ENCODE assay signal across 31 mouse cellular contexts in the genomic region with DNA sequence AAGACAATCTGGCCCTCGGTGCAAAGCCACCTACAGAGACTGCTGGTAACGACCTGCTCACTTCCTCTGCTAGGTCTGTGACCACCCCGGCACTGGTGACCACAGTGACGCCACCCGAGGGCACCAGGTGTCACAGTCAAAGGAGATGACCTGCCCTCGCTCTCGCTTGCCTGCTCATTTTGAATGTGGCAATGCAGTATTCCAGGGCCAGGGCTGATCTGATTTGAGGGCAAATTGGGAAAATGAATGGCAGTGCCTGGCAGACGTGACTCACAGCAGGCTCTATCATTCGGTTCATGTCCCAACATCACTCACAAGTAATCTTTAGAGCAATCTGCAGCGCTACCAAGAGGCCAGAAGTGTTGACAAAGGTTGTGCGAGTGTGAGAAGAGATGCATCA. TPM values are rescaled to one million over a fixed set of nuclear protein-coding genes. Genes with fewer than 3 reads are reported as not detected.
A peak's percentile ranks its signal among the peaks of the same experiment; 100 is the strongest.
DNase-seq lines count a peak whose midpoint lies in the region; ATAC-seq lines count a peak whose summit lies in the region.
"Had no signal": no experiment of that assay in that cellular context is flagged by ENCODE, and none has a peak within 500 bp of the region (broad histone marks: within the 10 kb centered on the region; RNA-seq: fewer than 3 reads in every experiment).

No protein-coding gene starts in this region.

- H3K36me3 ChIP-seq in forebrain, embryonic 13.5 days (ENCODE audit: poor library complexity, severe bottlenecking) = peaks cover 14% of the 10 kb centered on the region
- peaks cover 19% of the 10 kb centered on the region for H3K36me3 ChIP-seq in forebrain, embryonic 12.5 days (replicated peaks)
- H3K36me3 ChIP-seq in heart, embryonic 15.5 days = peaks cover 6% of the 10 kb centered on the region
- H3K36me3 ChIP-seq in heart, embryonic 12.5 days = peaks cover 36% of the 10 kb centered on the region
- H3K36me3 ChIP-seq: hindbrain, embryonic 15.5 days had no signal

- ATAC-seq in forebrain, embryonic 13.5 days = no peak
- no peak for ATAC-seq in forebrain, embryonic 12.5 days (ENCODE audit: low FRiP score)
- no peak for ATAC-seq in heart, embryonic 15.5 days (replicated peaks; ENCODE audit: insufficient number of reproducible peaks, insufficient read depth, low FRiP score, low read depth)
- ATAC-seq in heart, embryonic 12.5 days (ENCODE audit: insufficient number of reproducible peaks, low FRiP score) = no peak
- ATAC-seq: forebrain, embryonic 16.5 days; inflammation-experienced regulatory T-cells, adult 6 months; liver, embryonic 12.5 days; liver, postnatal 0 days; Patski had no signal

- H3K27ac ChIP-seq in forebrain, embryonic 13.5 days = no peak overlapping the region
- H3K27ac ChIP-seq in forebrain, embryonic 12.5 days = no peak overlapping the region
- H3K27ac ChIP-seq in heart, embryonic 15.5 days = peak overlapping the region; percentile 4; the same call in 1 of the 2 replicates
- no peak overlapping the region for H3K27ac ChIP-seq in heart, embryonic 12.5 days (ENCODE audit: poor library complexity, severe bottlenecking)
- H3K27ac ChIP-seq: embryonic facial prominence, embryonic 12.5 days; hindbrain, embryonic 10.5 days; hindbrain, embryonic 15.5 days; liver, embryonic 12.5 days; neural tube, embryonic 12.5 days; stomach, postnatal 0 days had no signal

- no peaks in the 10 kb centered on the region for H3K4me1 ChIP-seq in forebrain, embryonic 13.5 days
- no peaks in the 10 kb centered on the region for H3K4me1 ChIP-seq in forebrain, embryonic 12.5 days
- H3K4me1 ChIP-seq in heart, embryonic 15.5 days (replicated peaks) = peaks cover 58% of the 10 kb centered on the region
- peaks cover 65% of the 10 kb centered on the region for H3K4me1 ChIP-seq in heart, embryonic 12.5 days (replicated peaks)
- H3K4me1 ChIP-seq: embryonic facial prominence, embryonic 12.5 days; hindbrain, embryonic 15.5 days; neural tube, embryonic 12.5 days had no signal

- DNase-seq in adrenal gland, adult 8-10 months = peak; percentile 30
- peak; percentile 17 to 42 for DNase-seq in natural killer cell, adult 2 months (ENCODE audit: low spot score in 2 of 2)
- DNase-seq in kidney, adult 11 months = no peak
- DNase-seq: cerebellum, adult 11 months; cerebellum, adult 9-11 months; embryo, embryonic 11 days; gastrocnemius, postnatal 10 days; kidney, adult 18-20 months; kidney, postnatal 36 days; layer of hippocampus, postnatal 36 days; left cerebral cortex, postnatal 4 days; liver, postnatal 0 days; lung, postnatal 36 days; midbrain, embryonic 14.5 days; right cerebral cortex, postnatal 4 days; thymus, adult 18-20 months; thymus, postnatal 25 days had no signal

- H3K4me3 ChIP-seq in forebrain, embryonic 13.5 days = no peak overlapping the region
- no peak overlapping the region for H3K4me3 ChIP-seq in forebrain, embryonic 12.5 days (replicated peaks)
- no peak overlapping the region for H3K4me3 ChIP-seq in heart, embryonic 15.5 days
- H3K4me3 ChIP-seq in heart, embryonic 12.5 days = no peak overlapping the region
- H3K4me3 ChIP-seq: embryonic facial prominence, embryonic 12.5 days; hindbrain, embryonic 10.5 days; hindbrain, embryonic 15.5 days; liver, embryonic 12.5 days; neural tube, embryonic 12.5 days had no signal

- no peaks in the 10 kb centered on the region for H3K9me3 ChIP-seq in forebrain, embryonic 13.5 days (replicated peaks)
- no peaks in the 10 kb centered on the region for H3K9me3 ChIP-seq in forebrain, embryonic 12.5 days
- H3K9me3 ChIP-seq in heart, embryonic 15.5 days (replicated peaks) = no peaks in the 10 kb centered on the region
- H3K9me3 ChIP-seq in heart, embryonic 12.5 days (replicated peaks) = no peaks in the 10 kb centered on the region
- H3K9me3 ChIP-seq: embryonic facial prominence, embryonic 12.5 days; G1E; hindbrain, embryonic 10.5 days; hindbrain, embryonic 15.5 days; liver, embryonic 12.5 days; neural tube, embryonic 12.5 days had no signal

- no peak overlapping the region for H3K4me2 ChIP-seq in forebrain, embryonic 13.5 days
- H3K4me2 ChIP-seq in forebrain, embryonic 12.5 days = no peak overlapping the region
- no peak overlapping the region for H3K4me2 ChIP-seq in heart, embryonic 15.5 days
- H3K4me2 ChIP-seq in heart, embryonic 12.5 days = no peak overlapping the region
- H3K4me2 ChIP-seq: embryonic facial prominence, embryonic 12.5 days; hindbrain, embryonic 15.5 days; liver, embryonic 12.5 days; neural tube, embryonic 12.5 days had no signal

- 82% methylated on average over 11 of the region's 11 CpGs for WGBS in forebrain, embryonic 13.5 days
- WGBS in forebrain, embryonic 12.5 days = 85% methylated on average over 11 of the region's 11 CpGs
- WGBS in heart, embryonic 15.5 days = 75% methylated on average over 11 of the region's 11 CpGs
- 75% methylated on average over 11 of the region's 11 CpGs for WGBS in heart, embryonic 12.5 days

- no peaks in the 10 kb centered on the region for H3K27me3 ChIP-seq in forebrain, embryonic 13.5 days
- H3K27me3 ChIP-seq in forebrain, embryonic 12.5 days = no peaks in the 10 kb centered on the region
- no peaks in the 10 kb centered on the region for H3K27me3 ChIP-seq in heart, embryonic 15.5 days
- no peaks in the 10 kb centered on the region for H3K27me3 ChIP-seq in heart, embryonic 12.5 days (replicated peaks)
- H3K27me3 ChIP-seq: embryonic facial prominence, embryonic 12.5 days; hindbrain, embryonic 15.5 days; liver, embryonic 12.5 days; neural tube, embryonic 12.5 days; Patski had no signal

- H3K9ac ChIP-seq in forebrain, embryonic 13.5 days = 0 out of 2 replicates have a peak overlapping the region, but pooled peaks have one; percentile 31
- H3K9ac ChIP-seq in forebrain, embryonic 12.5 days = no peak overlapping the region
- no peak overlapping the region for H3K9ac ChIP-seq in heart, embryonic 15.5 days
- H3K9ac ChIP-seq in heart, embryonic 12.5 days = no peak overlapping the region
- H3K9ac ChIP-seq: embryonic facial prominence, embryonic 12.5 days; hindbrain, embryonic 15.5 days; liver, embryonic 12.5 days; liver, postnatal 0 days; neural tube, embryonic 12.5 days had no signal

RNA-seq across cellular contexts. Expression of gene Fam162a, which starts 15.0 kb away (rescaled TPM):
- polyA plus RNA-seq in forebrain, embryonic 13.5 days (2015; fragmentation: Nextera tagmentation; extraction: Ambion mirVana) = 237 and 242 TPM in 2 replicates
- polyA plus RNA-seq in forebrain, embryonic 12.5 days (2016; fragmentation: Nextera tagmentation; extraction: Ambion mirVana) = 219 and 249 TPM in 2 replicates
- polyA plus RNA-seq in heart, embryonic 15.5 days (2015; fragmentation: Nextera tagmentation; extraction: Ambion mirVana) = 733 and 988 TPM in 2 replicates
- polyA plus RNA-seq in heart, embryonic 12.5 days (2016; fragmentation: Nextera tagmentation; extraction: Ambion mirVana) = 690 and 731 TPM in 2 replicates
- 100 to 1,000 TPM; 117 to 219 (median 160) TPM for total RNA-seq in adrenal gland, adult 8-10 months (2022)

RNA-seq across cellular contexts. Expression of gene Ccdc58, which starts 15.1 kb away (rescaled TPM):
- 53.9 and 59.7 TPM in 2 replicates for polyA plus RNA-seq in forebrain, embryonic 13.5 days (2015; fragmentation: Nextera tagmentation; extraction: Ambion mirVana)
- 76.5 and 76.8 TPM in 2 replicates for polyA plus RNA-seq in forebrain, embryonic 12.5 days (2016; fragmentation: Nextera tagmentation; extraction: Ambion mirVana)
- 64.5 and 90.8 TPM in 2 replicates for polyA plus RNA-seq in heart, embryonic 15.5 days (2015; fragmentation: Nextera tagmentation; extraction: Ambion mirVana)
- 86.9 and 89.7 TPM in 2 replicates for polyA plus RNA-seq in heart, embryonic 12.5 days (2016; fragmentation: Nextera tagmentation; extraction: Ambion mirVana)
- 10 to 100 TPM; 36.2 to 57.5 (median 40.1) TPM for total RNA-seq in adrenal gland, adult 8-10 months (2022)

RNA-seq across cellular contexts. Expression of gene Wdr5b, which starts 15.4 kb away (rescaled TPM):
- 13.1 and 13.3 TPM in 2 replicates for polyA plus RNA-seq in forebrain, embryonic 13.5 days (2015; fragmentation: Nextera tagmentation; extraction: Ambion mirVana)
- polyA plus RNA-seq in forebrain, embryonic 12.5 days (2016; fragmentation: Nextera tagmentation; extraction: Ambion mirVana) = 12.1 TPM in 2 replicates
- polyA plus RNA-seq in heart, embryonic 15.5 days (2015; fragmentation: Nextera tagmentation; extraction: Ambion mirVana) = 6.0 and 6.8 TPM in 2 replicates
- 6.2 and 6.3 TPM in 2 replicates for polyA plus RNA-seq in heart, embryonic 12.5 days (2016; fragmentation: Nextera tagmentation; extraction: Ambion mirVana)
- 1 to 10 TPM; 4.2 to 6.8 (median 5.3) TPM for total RNA-seq in adrenal gland, adult 8-10 months (2022)
